Mouse (Mus musculus) embryonic facial prominence, embryonic 13.5 days (tissue): ENCODE measurements at regions not wholly inside any gene's neighbourhood (a gene's known extent, or its start where the extent isn't known, plus 50 kb on each side); places are given as distances from the start of the nearest gene placed in this dataset.

Experiments
- ATAC-seq: fragments of 200-750 bp; cut with Nextera tagmentation; 2 replicates; pipeline ENCODE4 v1.8.0; 2017; ENCODE audit warnings: low read depth; ENCODE audit not compliant: insufficient number of reproducible peaks, insufficient read depth, low FRiP score, low TSS enrichment
- H3K27ac ChIP-seq: fragments of 300-500 bp; sonication (generic); 2 replicates; pipeline ENCODE4 v1.5.1; 2015; ENCODE audit warnings: moderate library complexity, mild to moderate bottlenecking, inconsistent platforms
- H3K27me3 ChIP-seq: fragments of 300-500 bp; sonication (generic); 2 replicates; pipeline ENCODE4 v1.6.1; 2015; ENCODE audit warnings: mild to moderate bottlenecking, inconsistent platforms
- H3K36me3 ChIP-seq: fragments of 300-500 bp; sonication (generic); 2 replicates; pipeline ENCODE4 v1.6.1; 2015; ENCODE audit warnings: mild to moderate bottlenecking, inconsistent platforms
- H3K4me1 ChIP-seq: fragments of 300-500 bp; sonication (generic); 2 replicates; pipeline ENCODE4 v1.6.1; 2015; ENCODE audit warnings: inconsistent platforms
- H3K4me2 ChIP-seq: fragments of 300-500 bp; sonication (generic); 2 replicates; pipeline ENCODE4 v1.6.1; 2015; ENCODE audit warnings: moderate library complexity, mild to moderate bottlenecking, inconsistent platforms
- H3K4me3 ChIP-seq: fragments of 300-500 bp; sonication (generic); 2 replicates; pipeline ENCODE4 v1.5.1; 2015; ENCODE audit warnings: mild to moderate bottlenecking, inconsistent platforms
- H3K9ac ChIP-seq: fragments of 300-500 bp; sonication (generic); 2 replicates; pipeline ENCODE4 v1.6.1; 2015; ENCODE audit warnings: mild to moderate bottlenecking, inconsistent platforms
- H3K9me3 ChIP-seq: fragments of 300-500 bp; sonication (generic); 2 replicates; pipeline ENCODE4 v1.6.1; 2016; ENCODE audit warnings: inconsistent platforms
- WGBS: fragments of 180-500 bp; shearing (Covaris S2); methylation state at CpG from one replicate; pipeline ENCODE4 v1.1.7; 2015; ENCODE audit warnings: mixed read lengths; 5-methylcytosine and 5-hydroxymethylcytosine counted together

- Histone ChIP-seq H3K4me2 (no peak overlapping the region), H3K9me3 (no peaks in the 10 kb centered on the region), H3K4me1 (no peaks in the 10 kb centered on the region), H3K27me3 (no peaks in the 10 kb centered on the region), H3K4me3 (no peak overlapping the region), H3K27ac (no peak overlapping the region), H3K9ac (no peak overlapping the region), H3K36me3 (no peaks in the 10 kb centered on the region)
- 65% methylated on average over 4 of the region's 4 CpGs for WGBS
- ATAC-seq: no peak
These were observed 86.2 kb upstream of the Mtap start for GRCm38 (mm10) chr4:89050551-89051199.

DNA sequence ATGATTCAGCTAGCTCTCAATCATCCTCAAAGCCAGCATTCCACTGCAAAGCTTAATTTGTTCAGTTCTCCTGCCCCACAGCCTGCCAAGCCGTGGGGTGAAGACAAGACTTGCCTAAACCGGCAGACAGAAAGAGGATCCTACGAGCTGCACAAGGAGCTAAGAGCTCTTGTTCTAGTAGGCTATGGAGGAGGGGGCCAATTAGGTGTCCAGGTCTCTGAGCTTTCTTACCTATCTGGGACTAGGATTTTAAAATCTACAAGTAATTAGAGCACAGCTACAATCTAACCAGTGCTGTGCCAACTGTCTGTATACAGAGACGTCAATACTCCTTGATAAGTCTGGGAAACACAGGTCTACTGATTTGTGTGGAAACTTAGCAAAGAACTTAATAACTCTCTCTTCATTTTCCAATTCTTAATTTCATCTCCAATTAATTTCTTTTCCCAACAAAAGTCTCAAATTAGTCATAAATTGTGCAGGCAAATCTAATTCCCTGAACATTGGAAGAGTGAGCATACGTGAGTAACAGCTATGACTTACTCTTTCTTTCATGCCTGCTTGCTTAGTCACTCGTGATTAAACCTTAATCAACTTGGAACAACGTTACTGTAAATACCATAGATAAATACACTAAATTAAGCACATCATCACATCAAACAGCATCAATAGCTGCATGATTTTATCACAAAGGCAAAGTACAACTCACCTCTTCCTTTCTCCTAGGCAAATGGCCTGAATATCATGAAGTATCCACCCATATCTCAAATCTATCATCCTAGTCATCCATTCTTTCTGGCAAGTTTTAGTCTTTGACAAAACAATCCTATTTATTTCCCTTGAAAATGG is 87.1 kb upstream of the Mtap start:
- no peaks in the 10 kb centered on the region for H3K36me3 ChIP-seq
- H3K4me2 ChIP-seq: no peak overlapping the region
- no peak overlapping the region for H3K4me3 ChIP-seq
- no peaks in the 10 kb centered on the region for H3K27me3 ChIP-seq
- no peak for ATAC-seq
- WGBS: 56% methylated on average over 7 of the region's 7 CpGs
- no peak overlapping the region for H3K27ac ChIP-seq
- H3K4me1 ChIP-seq: no peaks in the 10 kb centered on the region
- no peak overlapping the region for H3K9ac ChIP-seq
- H3K9me3 ChIP-seq: no peaks in the 10 kb centered on the region

DNA sequence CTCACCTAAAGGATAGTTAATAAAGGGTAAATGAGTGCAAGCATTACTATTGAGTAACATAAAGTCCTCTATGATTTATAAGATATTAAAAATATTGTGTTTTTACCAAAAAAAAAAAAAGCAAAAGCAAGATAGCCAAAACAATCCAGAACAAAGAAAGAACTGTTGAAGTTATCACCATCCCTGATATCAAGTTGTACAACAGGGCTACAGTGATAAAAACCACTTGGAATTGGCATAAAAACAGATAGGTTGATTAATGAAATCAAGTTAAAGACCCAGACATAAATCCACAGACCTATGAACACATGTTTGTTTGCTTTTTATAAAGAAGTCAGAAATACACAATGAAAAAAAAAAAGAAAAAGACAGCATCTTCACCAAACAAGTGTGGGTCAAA is 92.4 kb upstream of the Mtap start:
- Histone ChIP-seq H3K9ac (no peak overlapping the region), H3K9me3 (no peaks in the 10 kb centered on the region), H3K36me3 (no peaks in the 10 kb centered on the region), H3K27ac (no peak overlapping the region), H3K27me3 (no peaks in the 10 kb centered on the region), H3K4me3 (no peak overlapping the region), H3K4me1 (no peaks in the 10 kb centered on the region; the same call in 1 of the 2 replicates), H3K4me2 (no peak overlapping the region)
- ATAC-seq: no peak

GRCm38 (mm10) chr4:89043982-89044381 is 92.9 kb upstream of the Mtap start:
- no peak for ATAC-seq
- WGBS: 76% methylated on average over 1 of the region's 1 CpGs
- Histone ChIP-seq H3K4me3 (no peak overlapping the region), H3K27me3 (no peaks in the 10 kb centered on the region), H3K9ac (no peak overlapping the region), H3K9me3 (no peaks in the 10 kb centered on the region), H3K4me2 (no peak overlapping the region), H3K27ac (no peak overlapping the region), H3K36me3 (no peaks in the 10 kb centered on the region), H3K4me1 (no peaks in the 10 kb centered on the region; the same call in 1 of the 2 replicates)

GRCm38 (mm10) chr4:89040856-89041255 is 96.1 kb upstream of the Mtap start:
- no peak for ATAC-seq
- no peaks in the 10 kb centered on the region for H3K36me3 ChIP-seq
- no peaks in the 10 kb centered on the region; the same call in 1 of the 2 replicates for H3K4me1 ChIP-seq
- H3K4me2 ChIP-seq: no peak overlapping the region
- H3K27ac ChIP-seq: no peak overlapping the region
- no peaks in the 10 kb centered on the region for H3K27me3 ChIP-seq
- 19% methylated on average over 5 of the region's 5 CpGs for WGBS
- no peaks in the 10 kb centered on the region for H3K9me3 ChIP-seq
- no peak overlapping the region for H3K9ac ChIP-seq
- no peak overlapping the region for H3K4me3 ChIP-seq

- Histone ChIP-seq H3K27me3 (no peaks in the 10 kb centered on the region), H3K4me1 (no peaks in the 10 kb centered on the region; the same call in 1 of the 2 replicates), H3K9me3 (no peaks in the 10 kb centered on the region), H3K4me3 (no peak overlapping the region), H3K4me2 (no peak overlapping the region), H3K9ac (no peak overlapping the region), H3K36me3 (no peaks in the 10 kb centered on the region), H3K27ac (no peak overlapping the region)
- ATAC-seq: no peak
- 59% methylated on average over 5 of the region's 5 CpGs for WGBS
These were observed 98.0 kb upstream of the Mtap start for GRCm38 (mm10) chr4:89038906-89039305.

- Histone ChIP-seq H3K36me3 (no peaks in the 10 kb centered on the region), H3K27ac (no peak overlapping the region), H3K9me3 (no peaks in the 10 kb centered on the region), H3K4me2 (no peak overlapping the region), H3K4me1 (no peaks in the 10 kb centered on the region; the same call in 1 of the 2 replicates), H3K9ac (no peak overlapping the region), H3K27me3 (no peaks in the 10 kb centered on the region), H3K4me3 (no peak overlapping the region)
- 20% methylated on average over 4 of the region's 4 CpGs for WGBS
- ATAC-seq: no peak
These were observed 98.8 kb upstream of the Mtap start for GRCm38 (mm10) chr4:89038135-89038534.

DNA sequence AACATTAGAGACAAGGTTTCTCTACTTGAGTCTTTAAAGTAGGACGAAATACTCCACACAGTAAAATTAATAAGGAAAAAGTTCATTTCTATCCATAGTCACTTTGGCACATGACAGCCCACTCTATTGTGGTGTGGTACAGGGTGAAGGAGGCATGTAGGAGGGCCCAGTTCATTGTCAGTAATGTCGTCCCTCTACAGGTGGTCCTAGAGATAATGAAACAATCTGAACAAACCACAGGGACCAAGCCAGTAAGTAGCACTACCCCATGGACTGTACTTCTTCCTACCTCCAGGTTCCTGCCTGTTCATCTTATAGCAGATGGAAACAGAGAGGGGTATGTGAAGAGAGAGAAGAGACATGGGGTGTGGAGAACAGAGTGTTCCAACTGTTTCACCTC is 102.1 kb upstream of the Mtap start:
- Histone ChIP-seq H3K4me1 (no peaks in the 10 kb centered on the region), H3K9ac (no peak overlapping the region), H3K27ac (no peak overlapping the region), H3K9me3 (no peaks in the 10 kb centered on the region), H3K27me3 (no peaks in the 10 kb centered on the region), H3K4me3 (no peak overlapping the region), H3K36me3 (no peaks in the 10 kb centered on the region), H3K4me2 (no peak overlapping the region)
- 90% methylated on average over 2 of the region's 2 CpGs for WGBS
- no peak for ATAC-seq

GRCm38 (mm10) chr4:89034299-89034698 is 102.6 kb upstream of the Mtap start:
- H3K9ac ChIP-seq: no peak overlapping the region
- H3K27ac ChIP-seq: no peak overlapping the region
- H3K4me2 ChIP-seq: no peak overlapping the region
- no peaks in the 10 kb centered on the region for H3K27me3 ChIP-seq
- no peaks in the 10 kb centered on the region for H3K4me1 ChIP-seq
- no peaks in the 10 kb centered on the region for H3K36me3 ChIP-seq
- WGBS: 59% methylated on average over 3 of the region's 3 CpGs
- ATAC-seq: no peak
- no peak overlapping the region for H3K4me3 ChIP-seq
- no peaks in the 10 kb centered on the region for H3K9me3 ChIP-seq

- Histone ChIP-seq H3K36me3 (no peaks in the 10 kb centered on the region), H3K27ac (no peak overlapping the region), H3K9me3 (no peaks in the 10 kb centered on the region), H3K4me3 (no peak overlapping the region), H3K4me2 (no peak overlapping the region), H3K27me3 (no peaks in the 10 kb centered on the region), H3K9ac (no peak overlapping the region), H3K4me1 (no peaks in the 10 kb centered on the region)
- WGBS: 35% methylated on average over 2 of the region's 2 CpGs
- ATAC-seq: no peak
These were observed 124.1 kb upstream of the Mtap start for GRCm38 (mm10) chr4:89012681-89013353.

DNA sequence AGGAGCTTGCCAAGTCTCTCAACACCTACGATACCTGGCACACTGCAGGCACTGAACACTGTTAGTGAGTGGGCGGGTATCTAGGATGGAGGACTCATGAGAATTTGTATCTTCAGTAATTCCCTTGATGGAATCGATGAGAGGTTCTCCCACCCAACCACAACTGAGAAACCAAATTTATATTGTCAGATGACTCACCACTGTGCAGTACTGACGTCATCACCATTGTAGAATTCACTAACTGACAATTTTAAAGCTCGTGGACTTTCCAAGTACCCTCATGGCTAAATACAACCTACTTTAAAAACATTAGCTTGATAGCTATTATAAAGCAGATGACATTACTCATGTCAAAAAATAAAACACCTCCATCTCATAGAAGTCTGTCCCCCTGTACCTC is 128.4 kb upstream of the Mtap start:
- no peak overlapping the region for H3K27ac ChIP-seq
- no peak for ATAC-seq
- 85% methylated on average over 5 of the region's 5 CpGs for WGBS
- no peaks in the 10 kb centered on the region for H3K27me3 ChIP-seq
- H3K9me3 ChIP-seq: no peaks in the 10 kb centered on the region
- no peak overlapping the region for H3K4me2 ChIP-seq
- no peak overlapping the region for H3K9ac ChIP-seq
- H3K4me3 ChIP-seq: no peak overlapping the region
- no peaks in the 10 kb centered on the region for H3K36me3 ChIP-seq
- no peaks in the 10 kb centered on the region for H3K4me1 ChIP-seq

- no peak overlapping the region for H3K4me3 ChIP-seq
- no peaks in the 10 kb centered on the region for H3K36me3 ChIP-seq
- H3K27ac ChIP-seq: no peak overlapping the region
- no peak overlapping the region for H3K4me2 ChIP-seq
- H3K27me3 ChIP-seq: no peaks in the 10 kb centered on the region
- no peaks in the 10 kb centered on the region for H3K4me1 ChIP-seq
- WGBS: 89% methylated on average over 4 of the region's 4 CpGs
- no peak overlapping the region for H3K9ac ChIP-seq
- H3K9me3 ChIP-seq: no peaks in the 10 kb centered on the region
- ATAC-seq: no peak
These were observed 121.5 kb upstream of the Ifne start for GRCm38 (mm10) chr4:89001470-89001869.
